Mouse (Mus musculus) CH12.LX (cell line): ENCODE data around the gene Per1.

Experiments
- CTCF ChIP-seq, 2 experiments: IDR thresholded peaks in 1 of 2; conservative IDR thresholded peaks in 1 of 2; 2 replicates each; pipeline ENCODE4 v1.5.1; 2011 to 2012; ENCODE audit warnings: low read depth in 2 of 2, low read length in 2 of 2, improper control_type of control experiment in 1 of 2, inconsistent platforms in 1 of 2, mild to moderate bottlenecking in 1 of 2, moderate library complexity in 1 of 2
- EP300 ChIP-seq: IDR thresholded peaks from 2 replicates; pipeline ENCODE4 v1.6.1; 2011; ENCODE audit warnings: low read length, improper control_type of control experiment
- MAFK ChIP-seq: IDR thresholded peaks from 2 replicates; pipeline ENCODE4 v1.6.1; 2011; ENCODE audit warnings: low read length, improper control_type of control experiment; ENCODE audit not compliant: insufficient replicate concordance
- MAZ ChIP-seq: IDR thresholded peaks from 2 replicates; pipeline ENCODE4 v1.6.1; 2012; ENCODE audit warnings: low read depth, mild to moderate bottlenecking, inconsistent platforms, low read length, improper control_type of control experiment, moderate library complexity
- POLR2A ChIP-seq: IDR thresholded peaks from 2 replicates; pipeline ENCODE4 v1.6.1; 2011; ENCODE audit warnings: low read depth, mild to moderate bottlenecking, improper control_type of control experiment, low read length
- POLR2AphosphoS2 ChIP-seq: IDR thresholded peaks from 2 replicates; pipeline ENCODE4 v1.6.1; 2011; ENCODE audit warnings: low read depth, low read length, improper control_type of control experiment
- RAD21 ChIP-seq: IDR thresholded peaks from 2 replicates; pipeline ENCODE4 v1.6.1; 2011; ENCODE audit warnings: low read depth, mild to moderate bottlenecking, low read length, improper control_type of control experiment, moderate library complexity
- SMC3 ChIP-seq: IDR thresholded peaks from 2 replicates; pipeline ENCODE4 v1.6.1; 2011; ENCODE audit warnings: low read depth, low read length, improper control_type of control experiment

DNA sequence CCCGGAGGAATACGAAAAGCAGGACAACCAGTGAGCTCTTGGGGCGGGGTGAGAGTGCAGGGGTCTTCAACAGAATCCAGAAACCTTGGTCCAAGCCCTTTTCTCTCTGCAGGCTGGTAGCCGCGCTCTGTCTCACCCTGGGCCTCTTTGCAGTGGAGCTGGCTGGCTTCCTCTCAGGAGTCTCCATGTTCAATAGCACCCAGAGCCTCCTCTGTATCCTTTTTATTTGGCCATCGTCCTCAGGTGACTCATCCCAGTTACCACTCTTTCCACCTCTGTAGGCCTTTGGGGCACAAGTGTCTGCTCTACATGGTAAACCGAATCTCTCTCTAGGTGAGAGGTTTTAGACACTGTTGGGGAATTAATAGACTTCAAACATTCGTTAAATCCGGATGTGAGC lies 23.8 kb upstream of the Per1 start:
- TF ChIP-seq CTCF (conservative IDR thresholded peaks at IDR 0.05 in 1 of 2, IDR thresholded peaks at IDR 0.05 in 1 of 2; ENCODE audit: low read depth in 2 of 2, low read length in 2 of 2) (no peak), POLR2A (no peak), MAZ (peak; percentile 50; the same call in 1 of the 2 replicates), EP300 (0 out of 2 replicates have a peak, but pooled peaks have one; percentile 14), SMC3 (no peak), POLR2AphosphoS2 (no peak), MAFK (no peak), RAD21 (no peak)
